In the genomic region with DNA sequence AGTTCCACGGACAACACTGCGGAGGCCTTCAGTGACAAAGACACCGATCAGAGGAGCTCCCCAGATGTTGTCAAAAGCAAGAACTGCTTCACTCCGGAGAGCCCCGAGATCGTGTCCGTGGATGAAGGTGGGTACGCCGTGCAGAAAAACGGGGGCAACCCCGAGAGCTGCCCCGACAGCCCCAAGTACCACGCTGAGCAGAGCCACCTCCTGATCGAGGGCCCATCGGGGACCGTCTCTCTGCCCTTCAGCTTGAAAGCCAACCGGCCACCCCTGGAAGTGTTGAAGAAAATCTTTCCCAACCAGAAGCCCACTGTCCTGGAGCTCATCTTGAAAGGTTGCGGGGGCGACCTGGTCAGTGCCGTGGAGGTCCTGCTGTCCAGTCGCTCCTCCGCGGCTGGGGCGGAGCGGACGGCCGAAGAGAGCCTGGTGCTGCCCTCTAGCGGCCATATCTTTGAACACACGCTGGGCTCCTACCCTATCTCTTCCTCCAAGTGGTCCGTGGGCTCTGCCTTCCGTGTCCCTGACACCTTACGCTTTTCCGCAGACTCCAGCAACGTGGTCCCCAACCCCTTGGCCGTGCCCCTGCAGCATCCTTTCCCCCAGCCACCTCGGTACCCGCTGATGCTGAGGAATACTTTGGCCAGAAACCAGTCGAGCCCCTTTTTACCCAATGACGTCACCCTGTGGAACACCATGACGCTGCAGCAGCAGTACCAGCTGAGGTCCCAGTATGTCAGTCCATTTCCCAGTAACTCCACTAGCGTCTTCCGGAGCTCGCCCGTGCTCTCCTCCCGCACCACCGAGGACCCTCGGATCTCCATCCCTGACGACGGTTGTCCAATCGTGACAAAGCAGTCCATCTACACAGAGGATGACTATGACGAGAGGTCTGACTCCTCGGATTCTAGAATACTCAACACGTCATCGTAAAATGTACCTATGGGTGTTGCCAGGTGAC, we compare ENCODE assay signal across 8 mouse cellular contexts. TPM values are rescaled to one million over a fixed set of nuclear protein-coding genes. Genes with fewer than 3 reads are reported as not detected.
DNase-seq lines count a peak whose midpoint lies in the region; ATAC-seq and TF ChIP-seq lines count a peak whose summit lies in the region.

No protein-coding gene starts in this region.

- peak; percentile 70 for ATAC-seq in forebrain, embryonic 15.5 days (replicated peaks)
- ATAC-seq in lung, postnatal 0 days = peak; percentile 75

- dilution Hi-C loops in CH12.LX (cut with MboI; ENCODE audit: extremely low pct_ligation_motif_present, extremely low pct_unique_long_range_greater_than_20kb, low sequenced_read_pairs) = no loop called here

- no peaks in the 10 kb centered on the region for H3K27me3 ChIP-seq in CH12.LX (replicated peaks)
- H3K27me3 ChIP-seq in forebrain, embryonic 15.5 days = peaks cover 32% of the 10 kb centered on the region; the same call in 1 of the 2 replicates
- peaks cover 99% of the 10 kb centered on the region for H3K27me3 ChIP-seq in hindbrain, embryonic 10.5 days (ENCODE audit: insufficient read depth, poor library complexity, severe bottlenecking)
- H3K27me3 ChIP-seq in lung, postnatal 0 days (replicated peaks; ENCODE audit: insufficient read depth, low read length) = peaks cover 41% of the 10 kb centered on the region

- no peaks in the 10 kb centered on the region for H3K79me2 ChIP-seq in CH12.LX (replicated peaks; ENCODE audit: control insufficient read depth, extremely low read depth, insufficient read depth, poor library complexity, severe bottlenecking)

- H3K4me2 ChIP-seq in CH12.LX (ENCODE audit: insufficient read depth, low read depth, poor library complexity, severe bottlenecking) = peak overlapping the region; percentile 39
- peak overlapping the region; percentile 51 for H3K4me2 ChIP-seq in forebrain, embryonic 15.5 days (replicated peaks)
- H3K4me2 ChIP-seq in lung, postnatal 0 days (replicated peaks; ENCODE audit: low read depth, low read length) = peak overlapping the region; percentile 29

- H3K36me3 ChIP-seq in CH12.LX (replicated peaks in 1 of 2; ENCODE audit: control insufficient read depth in 1 of 2, insufficient read depth in 1 of 2, low read length in 1 of 2) = no peaks in the 10 kb centered on the region
- no peaks in the 10 kb centered on the region for H3K36me3 ChIP-seq in forebrain, embryonic 15.5 days
- no peaks in the 10 kb centered on the region for H3K36me3 ChIP-seq in hindbrain, embryonic 10.5 days
- no peaks in the 10 kb centered on the region for H3K36me3 ChIP-seq in lung, postnatal 0 days (ENCODE audit: insufficient read depth, low read length)

- no peak for TF ChIP-seq EP300 in CH12.LX (IDR thresholded peaks at IDR 0.05; ENCODE audit: low read length)
- TF ChIP-seq EP300 in lung, postnatal 0 days (IDR thresholded peaks at IDR 0.05) = no peak

- H3K9ac ChIP-seq in CH12.LX (ENCODE audit: insufficient read depth, low read depth) = no peak overlapping the region
- H3K9ac ChIP-seq in forebrain, embryonic 15.5 days (replicated peaks) = peak overlapping the region; percentile 28; the same call in 1 of the 2 replicates
- H3K9ac ChIP-seq in lung, postnatal 0 days (replicated peaks; ENCODE audit: low read depth) = no peak overlapping the region

- 40% methylated on average over 54 of the region's 54 CpGs for WGBS in forebrain, embryonic 15.5 days
- WGBS in hindbrain, embryonic 10.5 days = 33% methylated on average over 54 of the region's 54 CpGs
- WGBS in lung, postnatal 0 days = 32% methylated on average over 54 of the region's 54 CpGs

- no peak for TF ChIP-seq POLR2A in CH12.LX (IDR thresholded peaks at IDR 0.05; ENCODE audit: low read depth, low read length)

- peaks cover 4% of the 10 kb centered on the region in 2 experiments; a peak in 1 of 4 replicates for H3K4me1 ChIP-seq in CH12.LX (ENCODE audit: control insufficient read depth in 1 of 2, insufficient read depth in 2 of 2)
- H3K4me1 ChIP-seq in forebrain, embryonic 15.5 days = peaks cover 9% of the 10 kb centered on the region
- peaks cover 11% of the 10 kb centered on the region; the same call in 1 of the 2 replicates for H3K4me1 ChIP-seq in hindbrain, embryonic 10.5 days (replicated peaks)
- H3K4me1 ChIP-seq in lung, postnatal 0 days (ENCODE audit: insufficient read depth, low read depth, low read length) = no peaks in the 10 kb centered on the region

- in situ Hi-C loops in CH12.LX (cut with MboI; ENCODE audit: low pct_ligation_motif_present, low pct_unique_long_range_greater_than_20kb, low sequenced_read_pairs) = no loop called here

- peak overlapping the region in 2 of 3 experiments; percentile 17 to 30 for H3K4me3 ChIP-seq in CH12.LX (replicated peaks in 1 of 3; ENCODE audit: low read depth in 2 of 3, low read length in 2 of 3, poor library complexity in 1 of 3)
- peak overlapping the region; percentile 39 for H3K4me3 ChIP-seq in forebrain, embryonic 15.5 days
- peak overlapping the region; percentile 42 for H3K4me3 ChIP-seq in hindbrain, embryonic 10.5 days
- H3K4me3 ChIP-seq in lung, postnatal 0 days (ENCODE audit: low read depth, low read length) = no peak overlapping the region

- H3K27ac ChIP-seq in CH12.LX (ENCODE audit: insufficient read depth, low read depth) = no peak overlapping the region
- H3K27ac ChIP-seq in forebrain, embryonic 15.5 days (replicated peaks) = no peak overlapping the region
- H3K27ac ChIP-seq in hindbrain, embryonic 10.5 days = no peak overlapping the region
- H3K27ac ChIP-seq in lung, postnatal 0 days (ENCODE audit: low read length) = no peak overlapping the region

- TF ChIP-seq RAD21 in CH12.LX (IDR thresholded peaks at IDR 0.05; ENCODE audit: low read depth, low read length) = peak; percentile 47

- peak; percentile 44 to 76; a peak in 3 of 4 replicates for TF ChIP-seq CTCF in CH12.LX (conservative IDR thresholded peaks at IDR 0.05 in 1 of 2, IDR thresholded peaks at IDR 0.05 in 1 of 2; ENCODE audit: low read depth in 2 of 2, low read length in 2 of 2)
- TF ChIP-seq CTCF in lung, postnatal 0 days (IDR thresholded peaks at IDR 0.05) = peak; percentile 79

- H3K9me3 ChIP-seq in CH12.LX (replicated peaks; ENCODE audit: low read length) = peaks cover 3% of the 10 kb centered on the region
- no peaks in the 10 kb centered on the region for H3K9me3 ChIP-seq in forebrain, embryonic 15.5 days
- H3K9me3 ChIP-seq in hindbrain, embryonic 10.5 days = no peaks in the 10 kb centered on the region
- no peaks in the 10 kb centered on the region for H3K9me3 ChIP-seq in lung, postnatal 0 days (ENCODE audit: low read length)

- peak; percentile 41 for DNase-seq in CH12.LX (ENCODE audit: extremely low read depth)
- peak; percentile 19 for DNase-seq in c-Kit-negative CD71-positive TER-119-positive erythroid progenitor cells, embryonic 14.5 days (ENCODE audit: low read depth, low spot score)
- peak; percentile 82 for DNase-seq in hindbrain, embryonic 10.5 days (ENCODE audit: low spot score)
- peak; percentile 63 to 73 for DNase-seq in layer of hippocampus, postnatal 14 days (ENCODE audit: low spot score in 2 of 2)
- DNase-seq in lung, postnatal 0 days (ENCODE audit: low spot score) = peak; percentile 70
- peak; percentile 67 for DNase-seq in ovary, postnatal 14 days (ENCODE audit: low spot score)
- peak; percentile 34 for DNase-seq in thymus, postnatal 0 days (ENCODE audit: low spot score)

TF ChIP-seq in CH12.LX, 34 proteins besides CTCF, POLR2A, EP300 and RAD21:
- TF ChIP-seq POLR2AphosphoS2 (IDR thresholded peaks at IDR 0.05; ENCODE audit: low read depth, low read length) (no peak), NELFE (IDR thresholded peaks at IDR 0.05; ENCODE audit: low read depth, low read length) (0 out of 2 replicates have a peak, but pooled peaks have one; percentile 34), JUN (IDR thresholded peaks at IDR 0.05; ENCODE audit: insufficient read depth, low read depth, low read length) (peak; percentile 34; the same call in 1 of the 2 replicates), SMC3 (IDR thresholded peaks at IDR 0.05; ENCODE audit: low read depth, low read length) (peak; percentile 67), MEF2A (IDR thresholded peaks at IDR 0.05; ENCODE audit: borderline replicate concordance, low read depth, low read length) (peak; percentile 34; the same call in 1 of the 2 replicates), ZMIZ1 (IDR thresholded peaks at IDR 0.05; ENCODE audit: low read depth, low read length) (no peak), JUND (conservative IDR thresholded peaks at IDR 0.05; ENCODE audit: low read depth, low read length) (0 out of 2 replicates have a peak, but pooled peaks have one; percentile 28), RCOR1 (conservative IDR thresholded peaks at IDR 0.05; ENCODE audit: low read depth, low read length) (no peak)

RNA-seq across cellular contexts. Expression of a gene that starts 12.5 kb away (rescaled TPM):
- total RNA-seq in CH12.LX (2012; rRNA removed) = not detected in 2 replicates
- total RNA-seq in CH12.LX (2014; rRNA removed) = not detected in 2 replicates
- polyA plus RNA-seq in CH12.LX (2012; ENCODE audit: insufficient read length, low read depth) = not detected in 2 replicates
- 3.1 and 5.5 TPM in 2 replicates for polyA plus RNA-seq in forebrain, embryonic 15.5 days (2015; fragmentation: Nextera tagmentation; extraction: Ambion mirVana)
- polyA plus RNA-seq in hindbrain, embryonic 10.5 days (2016; fragmentation: Nextera tagmentation; extraction: Ambion mirVana) = 0.26 and 1.3 TPM in 2 replicates
- 1 to 10 TPM in 1 of 2 experiments, under 1 TPM in 1; 0.83 to 1.7 TPM for total RNA-seq in layer of hippocampus, postnatal 14 days (2021)
- polyA plus RNA-seq in lung, postnatal 0 days (2015; fragmentation: Nextera tagmentation; extraction: Ambion mirVana) = 0.07 and 0.24 TPM in 2 replicates
- polyA plus RNA-seq in thymus, postnatal 0 days (2015; fragmentation: Nextera tagmentation; extraction: Ambion mirVana) = 2.0 and 2.3 TPM in 2 replicates

RNA-seq across cellular contexts. Expression of a gene that starts 49.6 kb away (rescaled TPM):
- total RNA-seq in CH12.LX (2012; rRNA removed) (not detected in 2 replicates), CH12.LX (2014; rRNA removed) (not detected in 2 replicates)
- not detected in 2 replicates for polyA plus RNA-seq in CH12.LX (2012; ENCODE audit: insufficient read length, low read depth)
- polyA plus RNA-seq in forebrain, embryonic 15.5 days (2015; fragmentation: Nextera tagmentation; extraction: Ambion mirVana) = 1.1 and 1.5 TPM in 2 replicates
- polyA plus RNA-seq in hindbrain, embryonic 10.5 days (2016; fragmentation: Nextera tagmentation; extraction: Ambion mirVana) = 0.17 and 0.82 TPM in 2 replicates
- total RNA-seq in layer of hippocampus, postnatal 14 days (2021) = under 1 TPM; 0.48 to 0.62 TPM
- 0.18 and 0.20 TPM in 2 replicates for polyA plus RNA-seq in lung, postnatal 0 days (2015; fragmentation: Nextera tagmentation; extraction: Ambion mirVana)
- polyA plus RNA-seq in thymus, postnatal 0 days (2015; fragmentation: Nextera tagmentation; extraction: Ambion mirVana) = 20.9 and 22.9 TPM in 2 replicates

Comparison
In these comparisons a context has a peak if more than half of its experiments do, and no peak if none do; other contexts are left out.
1. DNase-seq: peak in every context shown above with its lines; median percentile 82 in hindbrain, embryonic 10.5 days; 70 in lung, postnatal 0 days; 68 in layer of hippocampus, postnatal 14 days; 67 in ovary, postnatal 14 days; 41 in CH12.LX; 34 in thymus, postnatal 0 days; 19 in c-Kit-negative CD71-positive TER-119-positive erythroid progenitor cells, embryonic 14.5 days.